Mouse (Mus musculus): ENCODE measurements around the gene Zswim4. TPM values are rescaled to one million over a fixed set of nuclear protein-coding genes. Genes with fewer than 3 reads are reported as not detected.
A peak's percentile ranks its signal among the peaks of the same experiment; 100 is the strongest.

Gene Zswim4
- polyA plus RNA-seq, 1 experiment from 2014 or later: 32.9 TPM

DNA sequence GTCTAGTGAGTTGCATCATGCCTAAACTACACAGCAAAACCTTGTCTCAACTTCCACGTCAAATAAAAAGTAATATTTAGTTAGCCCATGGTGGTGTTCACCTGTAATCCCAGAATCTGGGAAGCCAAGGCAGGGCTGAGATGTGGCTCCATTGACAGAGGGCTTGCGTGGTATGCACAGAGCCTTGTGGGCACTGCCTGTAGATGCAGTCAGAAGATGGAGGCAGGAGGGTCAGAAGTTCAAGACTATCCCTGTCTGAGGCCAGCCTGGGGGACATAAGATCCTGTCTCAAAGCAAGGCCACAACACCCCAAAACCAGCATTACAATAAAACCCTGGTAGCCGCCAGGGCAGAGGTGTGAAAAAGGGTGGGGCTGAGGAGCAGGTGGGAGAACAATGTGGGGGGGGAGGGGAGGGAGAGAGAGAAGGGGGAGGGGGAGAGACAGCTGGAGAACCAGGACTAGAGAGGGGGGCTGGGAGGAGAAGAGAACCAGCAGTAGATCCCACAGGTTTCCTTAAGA lies 42.6 kb downstream of the Zswim4 start:
- H3K27me3 ChIP-seq: no peaks in the 10 kb centered on the region
- no peak overlapping the region for H3K4me2 ChIP-seq
- no peak overlapping the region for H3K27ac ChIP-seq (replicated peaks)
- 71% methylated on average over 3 of the region's 3 CpGs for WGBS
- H3K4me3 ChIP-seq: no peak overlapping the region
- H3K4me1 ChIP-seq (replicated peaks): peaks cover 40% of the 10 kb centered on the region
- no peak overlapping the region for H3K9ac ChIP-seq
- no peaks in the 10 kb centered on the region for H3K36me3 ChIP-seq
- no peak for ATAC-seq (ENCODE audit: low read depth)
- H3K9me3 ChIP-seq: no peaks in the 10 kb centered on the region

DNA sequence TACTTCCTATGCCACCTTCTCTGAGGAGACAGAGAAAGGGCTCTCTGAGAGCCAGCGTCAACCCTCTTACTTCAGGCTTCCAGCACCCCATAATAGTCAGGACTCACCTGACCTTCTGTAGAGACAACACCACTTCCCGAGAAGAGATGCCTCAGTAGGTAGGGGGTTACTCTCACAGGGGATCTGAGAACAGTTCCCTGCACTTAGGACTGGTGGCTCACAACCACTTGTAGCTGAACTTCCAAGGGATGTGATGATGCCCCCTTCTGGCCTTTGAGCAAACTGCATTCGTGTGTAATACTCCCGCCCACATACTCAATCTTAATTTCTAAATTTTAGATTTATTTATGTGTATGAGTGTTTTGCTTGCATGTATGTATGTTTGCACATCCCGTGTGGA lies 43.3 kb downstream of the Zswim4 start:
- 80% methylated on average over 5 of the region's 5 CpGs for WGBS
- ATAC-seq (ENCODE audit: low read depth): no peak
- H3K4me2 ChIP-seq: no peak overlapping the region
- no peak overlapping the region for H3K27ac ChIP-seq (replicated peaks)
- H3K9me3 ChIP-seq: no peaks in the 10 kb centered on the region
- H3K36me3 ChIP-seq: no peaks in the 10 kb centered on the region
- H3K4me1 ChIP-seq (replicated peaks): peaks cover 33% of the 10 kb centered on the region
- no peaks in the 10 kb centered on the region for H3K27me3 ChIP-seq
- no peak overlapping the region for H3K4me3 ChIP-seq
- no peak overlapping the region for H3K9ac ChIP-seq

DNA sequence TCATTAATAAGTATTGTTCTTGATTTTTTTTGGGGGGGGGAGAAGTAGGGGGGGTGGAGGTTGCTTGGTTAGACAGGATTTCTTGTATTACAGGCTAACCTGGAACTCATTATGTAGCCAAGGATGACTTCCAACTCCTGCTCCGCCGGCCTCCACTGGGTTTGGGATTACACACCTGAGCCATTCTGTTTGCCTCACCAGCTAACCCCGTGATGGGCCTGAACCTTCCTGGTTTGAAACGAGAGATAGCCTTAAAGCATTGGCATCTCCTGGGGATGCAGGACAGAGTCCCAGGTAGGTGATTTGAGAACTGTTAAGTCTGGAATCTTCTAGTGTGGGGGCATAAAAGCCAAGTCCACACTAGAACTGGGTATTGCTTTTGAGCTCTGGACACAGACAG lies 43.7 kb downstream of the Zswim4 start:
- Histone ChIP-seq H3K9me3 (no peaks in the 10 kb centered on the region), H3K4me2 (no peak overlapping the region), H3K36me3 (no peaks in the 10 kb centered on the region), H3K27me3 (no peaks in the 10 kb centered on the region), H3K4me3 (no peak overlapping the region), H3K9ac (no peak overlapping the region), H3K27ac (replicated peaks) (no peak overlapping the region), H3K4me1 (replicated peaks) (peaks cover 28% of the 10 kb centered on the region)
- ATAC-seq (ENCODE audit: low read depth): no peak
- 73% methylated on average over 4 of the region's 4 CpGs for WGBS

DNA sequence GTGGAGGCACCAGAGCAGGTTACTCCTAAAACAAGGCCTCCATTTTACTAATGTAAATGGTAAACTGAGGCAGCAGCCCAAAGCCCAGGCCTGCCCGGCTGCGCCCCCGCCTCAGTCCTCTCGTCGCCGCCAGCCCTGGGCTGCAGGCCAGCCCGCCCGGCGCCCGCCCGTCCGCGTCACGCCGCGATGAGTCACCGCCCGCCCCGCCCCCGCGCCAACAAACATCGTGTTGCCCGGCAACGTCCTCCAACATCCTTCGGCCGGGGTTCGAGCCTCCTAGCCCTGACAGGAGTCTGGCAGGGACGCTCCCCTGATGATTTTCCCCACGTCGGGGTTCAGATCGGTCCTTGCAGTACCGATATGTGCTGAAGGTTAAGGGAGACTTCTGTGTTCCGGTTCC lies 44.3 kb downstream of the Zswim4 start:
- H3K27me3 ChIP-seq: 0 out of 2 replicates have a peak, but pooled peaks cover 5% of the 10 kb centered on the region
- H3K36me3 ChIP-seq: no peaks in the 10 kb centered on the region
- H3K4me1 ChIP-seq (replicated peaks): peaks cover 22% of the 10 kb centered on the region
- peak overlapping the region; percentile 9; the same call in 1 of the 2 replicates for H3K4me3 ChIP-seq
- H3K9me3 ChIP-seq: no peaks in the 10 kb centered on the region
- H3K4me2 ChIP-seq: peak overlapping the region; percentile 43
- peak; percentile 33; the same call in 1 of the 2 replicates for ATAC-seq (ENCODE audit: low read depth)
- WGBS: 4% methylated on average over 33 of the region's 33 CpGs
- H3K9ac ChIP-seq: peak overlapping the region; percentile 17; the same call in 1 of the 2 replicates
- peak overlapping the region; percentile 61; the same call in 1 of the 2 replicates for H3K27ac ChIP-seq (replicated peaks)

- H3K9me3 ChIP-seq: no peaks in the 10 kb centered on the region
- peak; percentile 34 for ATAC-seq (ENCODE audit: low read depth)
- H3K27ac ChIP-seq (replicated peaks): peak overlapping the region; percentile 61
- WGBS: 36% methylated on average over 13 of the region's 13 CpGs
- peak overlapping the region; percentile 43 for H3K4me2 ChIP-seq
- H3K4me3 ChIP-seq: no peak overlapping the region
- H3K36me3 ChIP-seq: no peaks in the 10 kb centered on the region
- H3K9ac ChIP-seq: 0 out of 2 replicates have a peak overlapping the region, but pooled peaks have one; percentile 17
- H3K4me1 ChIP-seq (replicated peaks): peaks cover 20% of the 10 kb centered on the region
- H3K27me3 ChIP-seq: 0 out of 2 replicates have a peak, but pooled peaks cover 8% of the 10 kb centered on the region
Measured at GRCm38 (mm10) chr8:84192023-84192422, 44.8 kb downstream of the Zswim4 start.

GRCm38 (mm10) chr8:84190191-84190867 lies 46.5 kb downstream of the Zswim4 start:
- Histone ChIP-seq H3K27me3 (0 out of 2 replicates have a peak, but pooled peaks cover 8% of the 10 kb centered on the region), H3K27ac (replicated peaks) (no peak overlapping the region), H3K9ac (no peak overlapping the region), H3K4me2 (no peak overlapping the region), H3K36me3 (no peaks in the 10 kb centered on the region), H3K4me3 (no peak overlapping the region), H3K9me3 (no peaks in the 10 kb centered on the region), H3K4me1 (replicated peaks) (peaks cover 26% of the 10 kb centered on the region)
- ATAC-seq (ENCODE audit: low read depth): no peak
- WGBS: 93% methylated on average over 7 of the region's 7 CpGs

DNA sequence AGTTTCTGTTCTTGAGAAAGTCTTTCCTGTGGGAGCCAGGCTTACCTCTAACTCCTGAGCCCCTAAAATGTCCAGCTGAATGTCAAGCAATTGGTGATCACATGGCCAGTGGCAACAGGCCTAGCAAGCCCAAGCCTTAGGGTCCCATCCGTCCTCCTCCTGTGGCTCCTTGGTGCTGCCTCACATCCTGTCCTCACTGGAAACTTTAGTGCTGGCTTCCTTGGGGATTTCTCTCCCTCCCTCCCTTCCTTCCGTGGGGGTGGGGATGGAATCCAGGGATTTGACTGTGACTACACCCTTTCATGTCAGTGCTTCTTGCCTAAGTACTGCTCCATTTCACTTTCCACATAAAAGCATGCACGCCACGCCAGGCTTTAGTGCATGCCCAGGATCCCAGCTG lies 47.3 kb downstream of the Zswim4 start:
- H3K27me3 ChIP-seq: 0 out of 2 replicates have a peak, but pooled peaks cover 8% of the 10 kb centered on the region
- no peak overlapping the region for H3K9ac ChIP-seq
- 60% methylated on average over 4 of the region's 4 CpGs for WGBS
- no peak overlapping the region for H3K27ac ChIP-seq (replicated peaks)
- no peak overlapping the region for H3K4me2 ChIP-seq
- H3K4me1 ChIP-seq (replicated peaks): peaks cover 30% of the 10 kb centered on the region
- H3K9me3 ChIP-seq: no peaks in the 10 kb centered on the region
- no peak for ATAC-seq (ENCODE audit: low read depth)
- no peaks in the 10 kb centered on the region for H3K36me3 ChIP-seq
- no peak overlapping the region for H3K4me3 ChIP-seq

DNA sequence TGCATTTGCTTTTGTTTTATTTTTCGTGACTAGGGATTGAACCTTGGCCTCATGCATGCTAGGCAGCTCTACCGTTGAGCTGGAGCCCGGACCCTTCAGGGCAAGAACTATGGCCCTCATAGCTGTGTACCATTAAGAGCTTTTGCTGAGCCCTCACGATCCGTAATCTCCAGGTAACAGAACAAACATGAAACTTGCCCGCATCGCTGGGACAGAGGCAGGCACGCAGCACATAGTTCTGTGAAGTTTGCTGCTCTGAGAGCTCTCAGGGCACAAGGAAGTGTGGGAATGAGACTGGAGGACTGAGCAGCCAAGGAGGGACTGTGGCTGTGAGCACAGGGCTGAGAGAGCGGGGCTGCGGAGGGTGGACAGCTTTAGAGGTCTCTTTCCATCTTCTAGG lies 48.2 kb downstream of the Zswim4 start:
- no peak for ATAC-seq (ENCODE audit: low read depth)
- 88% methylated on average over 10 of the region's 10 CpGs for WGBS
- no peaks in the 10 kb centered on the region for H3K9me3 ChIP-seq
- H3K4me2 ChIP-seq: no peak overlapping the region
- no peak overlapping the region for H3K4me3 ChIP-seq
- no peaks in the 10 kb centered on the region for H3K36me3 ChIP-seq
- no peak overlapping the region for H3K9ac ChIP-seq
- H3K27ac ChIP-seq (replicated peaks): no peak overlapping the region
- H3K27me3 ChIP-seq: 0 out of 2 replicates have a peak, but pooled peaks cover 8% of the 10 kb centered on the region
- peaks cover 37% of the 10 kb centered on the region for H3K4me1 ChIP-seq (replicated peaks)

DNA sequence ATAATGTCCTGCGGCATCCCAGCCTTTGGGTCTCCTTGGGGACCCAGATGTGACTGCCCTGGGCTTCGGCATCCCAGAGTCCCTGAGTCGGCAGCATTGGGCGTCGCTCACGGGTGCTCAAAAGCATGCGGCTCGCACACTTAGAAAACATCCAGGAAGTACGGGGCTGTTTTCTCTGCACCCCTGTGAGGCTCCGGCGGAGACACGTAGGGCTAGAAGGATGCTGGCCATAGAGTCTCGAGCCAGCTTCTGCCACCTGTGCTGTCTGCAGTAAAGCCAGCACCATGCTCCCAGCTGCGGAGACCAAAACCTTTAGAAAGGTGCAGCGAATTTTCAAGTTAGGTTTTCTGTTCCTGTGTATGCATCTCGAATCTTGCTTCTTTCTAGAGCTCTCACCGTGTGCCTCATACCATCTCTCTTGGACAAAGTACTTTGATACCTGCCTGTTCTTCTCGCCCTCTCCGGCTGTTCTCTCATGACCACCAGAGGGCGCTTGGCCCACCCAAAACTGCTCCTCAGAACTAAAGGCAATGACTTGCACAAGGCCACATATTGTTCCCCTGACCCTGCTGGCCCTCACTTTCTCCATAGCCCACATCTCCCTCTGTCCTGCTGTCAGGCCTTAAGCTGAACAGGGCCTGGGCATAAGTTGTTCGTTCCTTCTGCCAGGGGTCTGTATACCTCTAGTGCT lies 49.6 kb downstream of the Zswim4 start:
- H3K36me3 ChIP-seq: no peaks in the 10 kb centered on the region
- 5% methylated on average over 21 of the region's 21 CpGs for WGBS
- H3K4me1 ChIP-seq (replicated peaks): peaks cover 38% of the 10 kb centered on the region
- H3K9me3 ChIP-seq: no peaks in the 10 kb centered on the region
- peak overlapping the region; percentile 59 for H3K9ac ChIP-seq
- no peak for ATAC-seq (ENCODE audit: low read depth)
- 0 out of 2 replicates have a peak, but pooled peaks cover 8% of the 10 kb centered on the region for H3K27me3 ChIP-seq
- H3K27ac ChIP-seq (replicated peaks): no peak overlapping the region; the same call in 1 of the 2 replicates
- H3K4me2 ChIP-seq: peak overlapping the region; percentile 61
- peak overlapping the region; percentile 33 for H3K4me3 ChIP-seq

DNA sequence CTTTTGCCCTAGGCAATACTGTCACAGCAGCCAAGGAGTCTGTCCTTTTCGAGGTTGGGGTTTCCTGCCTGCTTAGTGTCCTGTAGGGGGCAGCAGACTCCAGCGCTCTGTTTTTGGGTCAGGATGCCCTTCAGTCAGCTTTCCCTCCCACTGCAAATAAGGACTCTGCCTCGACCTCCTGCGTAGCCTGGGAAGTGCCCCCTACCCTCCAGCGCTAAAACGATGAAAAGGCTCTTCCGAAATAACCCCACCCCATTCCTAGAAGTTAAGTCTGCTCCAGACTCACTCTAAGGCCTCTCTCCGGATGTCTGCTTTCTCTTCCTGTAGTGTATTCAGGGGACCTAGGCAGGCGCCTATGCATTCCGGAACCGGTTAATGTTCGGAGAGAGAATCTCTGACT lies 50.3 kb downstream of the Zswim4 start:
- H3K27ac ChIP-seq (replicated peaks): no peak overlapping the region; the same call in 1 of the 2 replicates
- peak overlapping the region; percentile 61 for H3K4me2 ChIP-seq
- H3K27me3 ChIP-seq: 0 out of 2 replicates have a peak, but pooled peaks cover 8% of the 10 kb centered on the region
- peaks cover 38% of the 10 kb centered on the region for H3K4me1 ChIP-seq (replicated peaks)
- no peaks in the 10 kb centered on the region for H3K9me3 ChIP-seq
- under 1% methylated on average over 12 of the region's 12 CpGs for WGBS
- peak overlapping the region; percentile 59 for H3K9ac ChIP-seq
- peak overlapping the region; percentile 33 for H3K4me3 ChIP-seq
- H3K36me3 ChIP-seq: no peaks in the 10 kb centered on the region
- ATAC-seq (ENCODE audit: low read depth): 0 out of 2 replicates have a peak, but pooled peaks have one; percentile 7

DNA sequence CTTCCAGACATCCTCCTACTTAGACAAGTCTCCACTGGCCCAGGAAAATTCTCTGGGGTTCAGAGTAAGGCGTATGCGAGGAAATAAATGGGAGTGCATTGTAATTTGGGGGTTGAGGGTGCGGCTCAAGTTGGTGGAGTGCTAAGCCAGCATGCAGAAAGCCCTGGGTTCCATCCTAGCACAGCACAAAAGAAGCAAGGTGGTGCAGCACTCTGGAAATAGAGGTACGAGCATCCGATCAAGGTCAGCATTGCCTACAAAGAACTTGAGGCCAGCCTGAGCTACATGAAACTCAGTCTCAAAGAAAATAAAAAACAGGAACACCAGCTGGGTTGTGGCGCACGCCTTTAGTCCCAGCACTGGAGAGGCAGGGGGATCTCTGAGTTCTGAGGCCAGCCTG lies 51.7 kb downstream of the Zswim4 start, which contains the start of gene Nanos3:
Nanos3 (minus strand) TSS at position 101 of the 400 bp plus-strand sequence.
- Histone ChIP-seq H3K9me3 (no peaks in the 10 kb centered on the region), H3K36me3 (no peaks in the 10 kb centered on the region), H3K27ac (replicated peaks) (peak within 1 kb of the TSS; percentile 97), H3K27me3 (0 out of 2 replicates have a peak, but pooled peaks cover 8% of the 10 kb centered on the region), H3K9ac (peak within 1 kb of the TSS; percentile 99), H3K4me3 (peak within 1 kb of the TSS; percentile 81), H3K4me2 (peak within 1 kb of the TSS; percentile 79), H3K4me1 (replicated peaks) (peaks cover 49% of the 10 kb centered on the region)
- ATAC-seq (ENCODE audit: low read depth): no peak
- WGBS: 92% methylated on average over 7 of the region's 7 CpGs

Measured in neural tube, embryonic 13.5 days (tissue).